Mouse (Mus musculus) lung, postnatal 10 days (tissue): ENCODE data around the gene Parp12.

ENCODE experiments used
- DNase-seq: peaks from one replicate; pipeline ENCODE4 v3.0.0; 2021

Gene Parp12

GRCm38 (mm10) chr6:39057161-39057560 lies 61.0 kb downstream of the Parp12 start:
- DNase-seq = no peak

GRCm38 (mm10) chr6:39055831-39056261 lies 62.3 kb downstream of the Parp12 start:
- DNase-seq = no peak

- DNase-seq = no peak
Measured at GRCm38 (mm10) chr6:39054878-39055508, 63.2 kb downstream of the Parp12 start.

GRCm38 (mm10) chr6:39054206-39054864 lies 63.8 kb downstream of the Parp12 start:
- no peak for DNase-seq

GRCm38 (mm10) chr6:39052636-39053035 lies 65.5 kb downstream of the Parp12 start:
- DNase-seq = no peak

- DNase-seq = no peak
Measured at GRCm38 (mm10) chr6:39051799-39052556, 66.2 kb downstream of the Parp12 start.

GRCm38 (mm10) chr6:39050836-39051235 lies 67.3 kb downstream of the Parp12 start:
- DNase-seq = peak; percentile 37

GRCm38 (mm10) chr6:39049141-39049540 lies 69.0 kb downstream of the Parp12 start:
- no peak for DNase-seq

- DNase-seq = no peak
Measured at GRCm38 (mm10) chr6:39040451-39040850, 77.7 kb downstream of the Parp12 start.
